ENCODE assay signal across 11 mouse cellular contexts in genomic region chr9:71663421-71664217, GRCm38 (mm10).
DNase-seq lines count a peak whose midpoint lies in the region; ATAC-seq and TF ChIP-seq lines count a peak whose summit lies in the region.
"Had no signal": no experiment of that assay in that cellular context is flagged by ENCODE, and none has a peak within 500 bp of the region (broad histone marks: within the 10 kb centered on the region; RNA-seq: fewer than 3 reads in every experiment).

No protein-coding gene starts in this region.

- no peaks in the 10 kb centered on the region for H3K27me3 ChIP-seq in embryonic facial prominence, embryonic 10.5 days (replicated peaks; ENCODE audit: low read depth, poor library complexity, severe bottlenecking)
- no peaks in the 10 kb centered on the region for H3K27me3 ChIP-seq in lung, embryonic 14.5 days (ENCODE audit: insufficient read depth, low read length)
- H3K27me3 ChIP-seq in hindbrain, embryonic 16.5 days (replicated peaks; ENCODE audit: control insufficient read depth, insufficient read depth, low read length): no peaks in the 10 kb centered on the region

- no peak overlapping the region for H3K9ac ChIP-seq in lung, embryonic 14.5 days
- H3K9ac ChIP-seq in hindbrain, embryonic 16.5 days (ENCODE audit: low read depth, low read length): no peak overlapping the region
- H3K9ac ChIP-seq: forebrain, postnatal 0 days had no signal

- no peaks in the 10 kb centered on the region for H3K36me3 ChIP-seq in embryonic facial prominence, embryonic 10.5 days (replicated peaks)
- no peaks in the 10 kb centered on the region for H3K36me3 ChIP-seq in lung, embryonic 14.5 days (ENCODE audit: insufficient read depth)
- no peaks in the 10 kb centered on the region for H3K36me3 ChIP-seq in hindbrain, embryonic 16.5 days (ENCODE audit: control insufficient read depth, insufficient read depth, low read length)

- H3K9me3 ChIP-seq in embryonic facial prominence, embryonic 10.5 days: no peaks in the 10 kb centered on the region
- H3K9me3 ChIP-seq in lung, embryonic 14.5 days (ENCODE audit: low read depth, low read length): no peaks in the 10 kb centered on the region
- H3K9me3 ChIP-seq in hindbrain, embryonic 16.5 days (ENCODE audit: control insufficient read depth, low read length): no peaks in the 10 kb centered on the region

- H3K27ac ChIP-seq in embryonic facial prominence, embryonic 10.5 days (replicated peaks): peak overlapping the region; percentile 35; the same call in 1 of the 2 replicates
- H3K27ac ChIP-seq in lung, embryonic 14.5 days (ENCODE audit: low read depth): peak overlapping the region; percentile 89
- H3K27ac ChIP-seq in hindbrain, embryonic 16.5 days (ENCODE audit: low read depth, low read length): no peak overlapping the region

- no peak for TF ChIP-seq CTCF in lung, embryonic 14.5 days (IDR thresholded peaks at IDR 0.05; ENCODE audit: low read depth)

- WGBS in embryonic facial prominence, embryonic 10.5 days: 72% methylated on average over 11 of the region's 11 CpGs
- WGBS in lung, embryonic 14.5 days: 52% methylated on average over 11 of the region's 11 CpGs
- 62% methylated on average over 11 of the region's 11 CpGs for WGBS in hindbrain, embryonic 16.5 days

- H3K4me3 ChIP-seq in embryonic facial prominence, embryonic 10.5 days: no peak overlapping the region
- no peak overlapping the region for H3K4me3 ChIP-seq in lung, embryonic 14.5 days (ENCODE audit: low read depth, low read length)
- no peak overlapping the region for H3K4me3 ChIP-seq in hindbrain, embryonic 16.5 days (ENCODE audit: low read length)

- DNase-seq in 3T3-L1 (ENCODE audit: low read depth, low spot score): peak; percentile 40
- no peak for DNase-seq in embryonic facial prominence, embryonic 10.5 days (ENCODE audit: low spot score)
- DNase-seq in kidney, adult 8-10 months: peak; percentile 84 to 91
- DNase-seq in lung, embryonic 14.5 days: peak; percentile 70
- no peak for DNase-seq in right cerebral cortex, postnatal 10 days (ENCODE audit: low spot score in 2 of 2)
- DNase-seq in adrenal gland, postnatal 4 days (ENCODE audit: low spot score in 2 of 2): no peak
- DNase-seq in urinary bladder, postnatal 25 days (ENCODE audit: low spot score): no peak
- DNase-seq: cerebellum, adult 2 months; forebrain, postnatal 0 days; thymus, adult 18-20 months had no signal

- H3K4me1 ChIP-seq in embryonic facial prominence, embryonic 10.5 days: peaks cover 52% of the 10 kb centered on the region
- peaks cover 43% of the 10 kb centered on the region for H3K4me1 ChIP-seq in lung, embryonic 14.5 days (ENCODE audit: insufficient read depth)
- H3K4me1 ChIP-seq in hindbrain, embryonic 16.5 days (ENCODE audit: control insufficient read depth, insufficient read depth, low read depth, low read length): no peaks in the 10 kb centered on the region

- ATAC-seq in lung, embryonic 14.5 days (ENCODE audit: insufficient read depth): peak; percentile 62
- ATAC-seq in hindbrain, embryonic 16.5 days: no peak; the same call in 1 of the 2 replicates
- ATAC-seq: forebrain, postnatal 0 days had no signal

- H3K4me2 ChIP-seq in lung, embryonic 14.5 days: no peak overlapping the region
- no peak overlapping the region for H3K4me2 ChIP-seq in hindbrain, embryonic 16.5 days (ENCODE audit: low read length)

Comparison
In these comparisons a context has a peak if more than half of its experiments do, and no peak if none do; other contexts are left out.
1. DNase-seq: peak in 3T3-L1 (single experiment), kidney, adult 8-10 months (2 of 2) and lung, embryonic 14.5 days (single experiment); none in embryonic facial prominence, embryonic 10.5 days (single experiment), right cerebral cortex, postnatal 10 days (0 of 2), adrenal gland, postnatal 4 days (0 of 2) and urinary bladder, postnatal 25 days (single experiment).